Mouse (Mus musculus): Measurements from ENCODE around the gene Rdx.

DNA sequence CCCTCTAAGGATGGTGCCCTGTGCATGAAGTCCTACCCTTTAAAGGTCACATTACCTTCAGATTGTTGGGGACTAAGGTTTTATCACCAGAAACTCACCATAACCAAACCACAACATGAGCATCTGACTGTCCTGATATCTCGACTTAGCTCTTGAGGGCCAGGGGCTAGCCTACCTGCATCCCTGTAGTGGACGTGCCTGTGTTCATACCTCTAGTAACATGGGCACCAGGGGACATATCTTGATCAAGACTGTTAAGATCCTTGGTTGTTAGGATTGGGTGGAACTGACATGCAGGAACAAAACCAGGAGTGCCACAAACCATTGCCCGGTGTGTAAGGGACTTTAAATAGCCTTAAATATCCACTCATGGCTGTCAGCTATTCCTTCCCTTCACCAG lies 60.2 kb downstream of the Rdx start:
- TF ChIP-seq CTCF (IDR thresholded peaks at IDR 0.05; ENCODE audit: borderline replicate concordance, insufficient read depth, low read length) (no peak), POLR2A (IDR thresholded peaks at IDR 0.05; ENCODE audit: low read depth, low read length) (no peak)
